Mouse (Mus musculus) left cerebral cortex, adult 9 months (tissue): ENCODE data around the gene Mylk2.

Source experiments
- DNase-seq, 2 experiments: peaks; one replicate each; pipeline ENCODE4 v3.0.0; 2022; ENCODE audit warnings: low spot score in 2 of 2

Mylk2 gene

DNA sequence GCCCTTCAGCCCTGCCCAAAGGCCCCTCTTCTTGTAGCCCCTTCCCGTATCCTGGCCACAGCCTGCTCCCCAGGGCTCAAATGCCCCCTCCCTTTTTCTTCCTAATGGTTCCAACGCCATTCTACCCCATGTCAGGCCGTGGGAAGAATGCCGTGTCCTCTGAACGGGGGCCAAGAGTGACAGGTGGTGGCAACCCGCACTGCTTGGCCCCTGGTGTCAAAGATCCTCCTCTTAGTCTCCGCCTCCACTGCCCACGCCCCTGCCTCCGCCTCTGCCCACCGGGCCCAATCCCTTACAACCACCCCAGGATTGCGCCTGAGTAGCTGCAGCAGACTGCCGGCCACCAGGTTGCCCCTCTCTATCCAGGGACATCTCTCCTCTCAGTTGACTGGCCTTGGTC, at the start of gene Mylk2:
Gene Mylk2, plus strand, starts transcription at position 322 of the 400 bp plus-strand sequence.
- DNase-seq = no peak

DNA sequence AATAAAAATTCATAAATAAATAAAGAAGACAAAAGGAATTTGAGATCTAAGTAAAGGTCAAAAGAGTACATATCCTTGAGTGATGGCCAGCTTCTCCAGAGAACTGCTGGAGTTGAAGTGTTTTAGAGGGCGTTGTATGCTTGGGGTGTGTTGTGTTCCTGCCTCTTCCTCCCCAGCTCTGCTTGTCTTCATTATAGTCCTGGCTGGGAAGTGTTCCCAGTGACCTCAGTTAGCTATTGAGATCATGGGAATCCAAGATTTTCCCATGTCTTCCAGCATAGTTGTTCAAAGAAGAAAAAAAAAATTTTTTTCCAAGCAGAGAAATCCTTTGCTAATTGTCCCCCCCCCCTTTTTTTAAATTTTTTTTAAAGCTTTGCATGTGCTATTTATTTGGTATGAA, 49.3 kb upstream of the Mylk2 start:
- DNase-seq = no peak

DNA sequence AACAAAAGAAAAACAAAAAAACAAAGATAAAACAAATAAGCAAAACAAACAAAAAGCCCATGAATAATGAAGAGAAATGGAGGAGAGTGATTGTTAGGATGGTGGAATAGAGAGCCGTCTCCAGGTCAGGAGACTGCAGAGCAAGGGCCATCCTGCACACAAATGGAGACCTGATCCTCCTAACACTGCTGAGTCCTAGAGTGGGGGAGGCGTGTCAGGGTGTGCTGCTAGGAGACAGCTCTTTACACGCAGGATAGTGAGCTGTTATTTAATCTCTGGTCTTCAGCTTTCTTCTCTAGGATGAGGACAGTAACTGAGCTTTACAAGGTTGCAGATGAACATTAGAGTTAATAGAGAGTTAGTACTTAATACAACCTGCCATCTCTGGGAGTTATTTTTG, 48.5 kb upstream of the Mylk2 start:
- no peak for DNase-seq

DNA sequence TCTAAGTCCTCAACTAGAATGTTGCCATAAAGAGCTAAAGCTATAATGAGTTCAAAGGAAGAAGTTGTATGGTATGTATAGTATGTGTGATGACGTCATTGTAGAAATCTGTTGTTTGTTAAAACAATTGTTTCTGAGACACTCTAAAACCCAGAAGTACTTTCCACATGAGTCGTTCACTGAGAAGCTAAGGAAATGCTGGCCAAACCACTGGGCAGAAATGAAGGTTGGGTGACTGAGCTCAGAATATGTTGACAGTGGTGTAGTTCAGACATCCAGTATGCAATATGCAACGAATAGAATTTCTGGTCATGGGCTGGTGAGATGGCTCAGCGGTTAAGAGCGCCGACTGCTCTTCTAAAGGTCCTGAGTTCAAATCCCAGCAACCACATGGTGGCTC, 47.8 kb upstream of the Mylk2 start:
- no peak for DNase-seq

DNA sequence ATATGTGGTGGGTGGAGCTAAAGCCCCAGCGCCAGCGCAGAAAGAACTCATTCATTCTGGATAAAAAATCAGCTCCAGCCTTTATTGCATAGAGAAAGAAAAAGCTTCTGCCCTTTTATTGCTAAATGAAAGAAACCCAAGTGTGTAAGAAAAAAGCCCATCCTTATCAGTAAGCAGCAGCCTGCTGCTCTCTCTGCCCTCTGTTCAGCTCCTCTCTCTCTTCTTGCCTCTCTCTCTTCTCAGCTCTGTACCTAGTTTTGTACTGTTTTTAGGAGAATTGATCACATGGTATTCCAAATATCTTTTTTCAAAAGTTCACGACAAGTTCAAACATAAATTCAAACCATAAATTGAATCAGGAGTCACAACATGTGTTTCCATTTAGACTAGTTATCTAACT, 32.9 kb upstream of the Mylk2 start:
- no peak for DNase-seq

DNA sequence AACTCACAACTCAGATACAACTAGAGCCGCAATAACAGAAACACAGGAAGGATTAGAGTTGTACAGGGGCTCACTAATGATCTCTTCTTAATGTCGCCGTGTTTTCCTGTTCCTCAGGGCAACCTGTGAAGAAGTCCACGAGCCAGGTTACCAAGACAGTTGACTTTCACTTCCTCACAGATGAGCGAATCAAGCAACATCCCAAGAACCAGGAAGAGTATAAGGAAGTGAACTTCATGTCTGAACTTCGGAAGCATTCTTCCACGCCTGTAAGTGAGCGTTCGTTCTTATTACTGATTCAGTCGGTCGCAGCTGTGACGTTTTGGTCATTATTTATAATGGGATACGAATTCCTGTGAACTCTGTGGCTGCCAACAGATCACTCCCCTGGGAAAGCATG, 30.3 kb upstream of the Mylk2 start:
- no peak for DNase-seq

DNA sequence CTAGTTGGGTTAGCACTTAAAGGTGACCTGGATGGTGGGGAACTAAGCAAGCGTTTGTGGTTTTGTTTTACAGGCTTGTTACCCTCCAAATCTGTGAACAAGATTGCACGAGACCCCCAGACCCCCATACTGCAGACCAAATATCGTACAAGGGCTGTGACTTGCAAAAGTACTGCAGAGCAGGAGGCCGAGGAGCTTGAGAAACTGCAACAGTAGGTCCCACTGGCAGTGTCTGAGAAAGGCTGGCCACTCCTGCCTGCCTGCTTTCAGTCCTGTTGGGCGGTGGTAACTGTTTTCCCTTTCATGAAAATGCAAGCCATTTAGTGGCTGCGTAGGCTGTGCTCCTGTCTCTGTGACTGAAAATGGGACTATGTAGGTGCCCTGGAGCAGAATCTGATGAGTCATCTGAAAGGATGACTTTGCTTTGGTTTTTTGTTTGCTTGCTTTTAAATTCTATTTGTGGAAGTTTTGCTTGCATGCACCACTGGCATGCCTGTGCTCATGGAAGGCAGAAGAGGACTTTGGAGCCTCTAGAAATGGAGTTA, 27.0 kb upstream of the Mylk2 start:
- DNase-seq = peak; percentile 69 to 81

DNA sequence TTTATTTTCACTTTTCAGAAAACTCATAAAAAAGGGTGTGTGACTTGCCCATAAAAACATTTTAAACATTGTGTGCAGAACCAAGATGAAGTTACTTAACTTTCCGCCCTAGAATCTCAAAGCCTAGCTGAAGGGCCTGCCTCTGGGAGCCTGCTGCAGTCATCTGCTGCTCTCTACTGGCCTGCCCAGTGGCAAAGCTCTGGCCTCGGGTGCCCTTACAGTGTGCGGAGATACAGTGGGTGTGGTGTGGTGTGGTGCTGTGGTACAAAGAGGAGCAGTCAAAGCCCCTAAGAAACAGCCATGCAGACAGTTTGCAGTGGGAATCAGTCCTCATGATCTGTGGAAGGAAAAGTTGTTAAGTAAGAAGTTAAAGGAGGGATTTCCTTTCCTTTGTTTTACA, 23.9 kb upstream of the Mylk2 start:
- no peak for DNase-seq

DNA sequence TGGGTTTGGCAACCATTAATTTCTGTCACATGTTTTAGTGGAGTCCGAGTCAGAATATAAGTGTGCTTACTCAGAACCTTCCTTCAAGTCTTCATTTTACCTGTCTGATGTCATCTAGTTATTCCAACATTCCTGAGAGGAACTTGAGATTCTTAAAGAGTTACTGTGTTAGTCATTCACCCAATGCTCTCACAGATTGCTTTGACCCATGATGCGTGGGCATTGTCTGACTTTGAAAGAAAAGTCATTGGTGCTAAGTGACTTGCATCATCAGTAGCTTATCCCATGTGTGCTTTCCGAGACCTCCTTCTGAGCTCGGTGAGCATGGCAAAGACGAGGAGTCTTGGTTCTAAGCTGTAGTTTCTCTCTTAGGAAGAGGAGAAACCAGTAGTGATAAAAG, 22.4 kb upstream of the Mylk2 start:
- no peak for DNase-seq

DNA sequence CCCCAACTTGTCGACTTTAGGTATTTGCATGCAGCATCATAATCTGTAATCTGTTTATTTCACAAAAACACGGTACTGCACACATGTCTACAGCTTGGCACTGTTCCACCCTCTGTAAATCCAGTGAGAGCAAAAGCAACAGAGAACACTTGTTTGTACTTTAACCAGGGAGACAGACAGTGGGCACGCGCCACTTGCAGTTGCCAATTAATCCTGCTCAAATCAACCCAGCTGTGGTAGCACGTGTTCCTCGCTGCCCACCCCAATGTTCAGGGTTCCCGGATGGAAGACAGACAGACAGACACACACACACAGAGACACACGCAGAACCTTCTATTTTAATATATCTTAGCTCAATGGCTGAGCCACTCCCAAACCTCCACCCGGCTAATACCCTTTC, 15.3 kb upstream of the Mylk2 start:
- no peak for DNase-seq

DNA sequence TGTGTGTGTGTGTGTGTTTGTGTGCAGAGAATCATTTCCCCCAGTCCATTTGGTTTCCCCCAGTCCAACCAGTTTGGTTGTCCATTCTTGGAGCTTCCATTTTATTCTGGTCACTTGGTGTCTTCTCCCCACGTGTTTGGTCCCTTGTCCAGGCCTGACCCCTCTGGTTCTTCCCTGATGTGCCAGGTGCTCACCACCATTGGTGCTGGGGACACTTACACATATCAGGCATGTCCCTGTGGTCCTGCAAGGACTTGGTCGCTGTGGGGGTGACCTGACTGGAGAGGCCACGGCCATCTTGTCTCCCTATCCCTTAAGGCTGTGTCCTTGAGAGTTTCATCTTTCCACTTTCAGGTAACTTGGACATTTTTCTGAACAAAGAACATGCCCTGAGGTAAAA, 14.2 kb upstream of the Mylk2 start:
- DNase-seq = no peak

DNA sequence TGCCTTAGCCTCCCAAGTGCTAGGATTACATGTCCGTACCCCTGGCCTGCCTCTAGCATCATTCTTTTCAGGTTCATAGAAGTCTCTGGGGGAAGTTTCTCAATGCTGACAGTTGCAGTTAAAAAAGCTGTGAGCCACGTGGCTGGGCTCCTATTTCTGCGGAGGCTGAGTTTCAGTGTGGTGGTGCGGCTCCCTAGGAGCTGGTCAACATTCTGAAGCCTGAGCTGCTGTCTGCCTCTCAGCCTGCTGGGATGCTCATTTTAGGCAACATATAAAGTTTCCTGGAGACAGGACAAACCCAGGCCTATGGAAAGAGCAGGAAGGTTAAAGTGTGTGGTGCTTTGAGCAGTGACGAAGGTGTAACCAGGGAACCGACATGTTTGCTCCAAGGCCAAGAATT, 12.1 kb upstream of the Mylk2 start:
- DNase-seq = no peak

DNA sequence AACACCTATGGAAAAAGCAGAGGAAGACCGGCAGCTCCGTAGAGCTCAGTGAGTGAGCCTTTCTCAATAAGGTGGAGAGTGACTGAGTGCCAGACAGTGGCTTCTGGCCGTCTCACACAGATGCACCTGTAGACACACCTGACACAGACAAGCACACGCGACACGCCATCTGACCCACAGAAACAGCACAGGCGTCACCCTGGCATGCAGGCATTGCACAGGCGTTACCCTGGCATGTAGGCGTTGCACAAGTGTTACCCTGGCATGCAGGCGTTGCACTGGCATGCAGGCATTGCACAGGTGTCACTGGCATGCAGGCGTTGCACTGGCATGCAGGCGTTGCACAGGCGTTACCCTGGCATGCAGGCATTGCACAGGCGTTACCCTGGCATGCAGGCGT, 9.9 kb upstream of the Mylk2 start:
- no peak for DNase-seq

DNA sequence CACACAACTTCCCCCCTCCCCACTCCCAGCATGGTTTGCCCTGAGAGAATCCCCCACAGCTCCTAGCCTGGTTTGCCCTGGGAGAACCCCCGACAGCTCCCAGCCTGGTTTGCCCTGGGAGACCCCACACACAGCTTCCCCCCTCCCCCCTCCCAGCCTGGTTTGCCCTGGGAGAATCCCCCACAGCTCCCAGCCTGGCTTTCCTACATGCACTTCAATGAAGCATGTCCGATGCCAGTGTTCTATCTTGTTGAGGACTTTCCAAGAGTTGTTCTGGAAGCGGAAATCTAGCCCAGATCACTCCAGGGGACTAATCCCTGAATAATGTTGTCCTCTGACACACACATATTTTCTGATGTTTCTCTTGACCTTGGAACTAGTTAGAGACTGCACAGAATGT, 8.5 kb upstream of the Mylk2 start:
- DNase-seq = no peak

DNA sequence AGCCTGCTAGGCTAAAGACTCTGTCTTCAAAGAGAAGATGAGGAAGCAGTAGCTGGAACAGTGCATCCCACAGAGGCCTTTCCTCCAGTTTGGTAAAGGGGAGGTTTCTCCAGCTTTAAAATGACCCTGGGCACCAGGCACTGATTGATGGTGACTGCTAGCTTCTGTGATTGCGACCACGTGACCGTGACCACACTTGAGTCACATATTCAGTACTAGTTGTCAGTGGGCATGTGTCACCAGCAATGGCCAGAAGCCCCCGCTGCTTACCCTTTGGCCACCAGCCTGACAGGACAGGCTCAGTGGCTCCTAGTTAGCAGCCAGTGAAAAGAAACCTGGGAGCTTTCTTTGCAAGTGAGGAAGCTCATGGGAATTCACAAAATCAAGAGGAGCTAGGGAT, 7.6 kb upstream of the Mylk2 start:
- no peak for DNase-seq

DNA sequence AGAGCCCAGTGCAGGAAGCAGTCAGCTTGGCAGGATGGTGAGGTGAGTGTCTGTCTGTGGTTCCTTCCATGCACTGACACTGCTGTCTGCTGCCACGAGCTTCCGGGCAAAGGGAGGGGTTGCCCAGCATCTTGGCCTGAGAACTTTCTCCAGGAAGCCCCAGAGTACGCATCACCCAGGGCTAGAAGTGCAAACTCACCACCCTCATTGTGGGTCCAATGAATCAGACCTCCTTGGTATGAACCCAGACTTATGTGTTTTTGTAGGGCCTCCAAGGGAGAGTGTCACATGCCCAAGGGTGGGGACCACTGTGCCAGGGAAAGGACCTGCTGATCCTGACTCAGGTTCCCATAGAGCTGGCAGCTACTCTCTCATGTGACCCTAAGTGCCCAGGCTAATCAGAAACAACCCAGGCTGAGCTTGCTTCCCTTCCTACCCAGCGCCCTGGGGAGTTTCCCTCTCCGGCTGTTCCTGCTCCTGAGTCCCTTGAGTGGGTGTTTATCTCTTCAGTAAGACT, 7.0 kb upstream of the Mylk2 start:
- no peak for DNase-seq

DNA sequence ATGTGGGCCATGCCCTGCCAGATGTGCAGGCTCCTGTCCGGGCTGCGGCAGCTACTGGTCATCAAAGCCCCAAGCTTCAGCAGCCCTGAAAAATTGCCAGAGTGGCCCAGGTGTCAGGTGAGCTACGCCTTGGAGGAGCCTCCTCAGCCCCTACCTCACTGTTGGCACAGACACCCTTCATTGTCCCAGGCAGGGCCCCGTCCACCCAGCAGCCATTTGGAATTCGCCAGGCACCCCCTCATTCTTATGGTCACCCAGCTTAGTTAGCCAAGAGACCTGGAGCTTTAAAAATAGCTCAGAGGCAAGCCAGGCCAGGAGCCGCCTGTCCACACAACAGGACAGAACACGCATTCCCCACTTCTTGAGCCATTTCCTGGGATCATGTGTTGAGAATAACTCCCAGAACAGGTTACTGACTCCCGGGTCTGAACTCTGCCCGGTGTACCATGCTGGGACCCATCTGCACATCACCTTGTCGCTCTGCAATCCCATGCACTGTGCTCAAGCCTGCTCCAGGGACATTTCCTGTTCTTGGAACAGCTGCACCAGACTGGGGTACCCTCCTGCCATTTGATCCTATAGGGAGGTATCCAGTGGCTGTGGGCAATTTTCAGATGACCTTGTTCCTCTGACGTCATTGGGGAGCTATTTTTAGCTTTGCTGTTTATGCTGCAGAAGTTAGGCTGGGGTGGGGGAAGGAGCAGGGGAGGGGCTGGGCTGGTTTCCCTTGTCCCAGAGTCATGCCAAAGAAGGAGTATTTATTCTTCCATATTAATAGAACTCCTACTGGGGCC, 5.9 kb upstream of the Mylk2 start:
- no peak for DNase-seq

DNA sequence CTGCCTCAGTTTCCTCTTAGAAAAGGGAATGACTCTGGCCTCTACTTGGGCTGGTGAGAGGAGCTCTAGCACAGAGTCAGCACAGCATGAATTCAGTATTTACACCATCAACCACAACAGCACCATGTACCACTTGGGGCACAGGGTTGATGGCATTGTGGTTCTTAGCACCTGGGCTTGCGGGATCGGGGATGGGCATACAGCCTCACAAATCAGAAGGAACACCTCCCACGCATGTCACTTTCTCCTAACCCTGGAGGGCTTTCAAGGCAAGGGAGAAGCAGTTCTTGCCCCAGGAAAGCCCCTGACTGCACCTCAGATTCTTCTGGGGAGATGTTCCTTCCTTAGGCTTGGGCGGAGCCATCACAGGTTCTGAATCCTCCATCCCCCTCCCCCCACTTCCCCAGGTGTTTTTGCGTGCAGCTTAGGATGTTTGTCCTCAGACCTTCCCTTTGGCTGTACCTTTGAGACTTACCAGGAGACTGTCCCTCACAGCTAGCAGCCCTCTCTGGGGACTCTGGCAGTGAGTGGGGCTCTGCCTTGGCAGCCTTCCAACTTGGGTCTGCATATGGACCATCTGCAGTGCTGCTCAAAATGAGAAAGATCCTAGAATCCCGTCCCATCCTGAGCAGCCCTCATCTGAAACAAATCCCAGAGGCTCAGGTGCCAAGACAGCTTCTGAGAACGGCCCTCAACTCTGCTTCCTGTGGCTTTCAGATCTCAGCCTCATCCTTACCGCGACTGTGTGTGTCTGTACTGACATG, 4.7 kb upstream of the Mylk2 start:
- DNase-seq = no peak

DNA sequence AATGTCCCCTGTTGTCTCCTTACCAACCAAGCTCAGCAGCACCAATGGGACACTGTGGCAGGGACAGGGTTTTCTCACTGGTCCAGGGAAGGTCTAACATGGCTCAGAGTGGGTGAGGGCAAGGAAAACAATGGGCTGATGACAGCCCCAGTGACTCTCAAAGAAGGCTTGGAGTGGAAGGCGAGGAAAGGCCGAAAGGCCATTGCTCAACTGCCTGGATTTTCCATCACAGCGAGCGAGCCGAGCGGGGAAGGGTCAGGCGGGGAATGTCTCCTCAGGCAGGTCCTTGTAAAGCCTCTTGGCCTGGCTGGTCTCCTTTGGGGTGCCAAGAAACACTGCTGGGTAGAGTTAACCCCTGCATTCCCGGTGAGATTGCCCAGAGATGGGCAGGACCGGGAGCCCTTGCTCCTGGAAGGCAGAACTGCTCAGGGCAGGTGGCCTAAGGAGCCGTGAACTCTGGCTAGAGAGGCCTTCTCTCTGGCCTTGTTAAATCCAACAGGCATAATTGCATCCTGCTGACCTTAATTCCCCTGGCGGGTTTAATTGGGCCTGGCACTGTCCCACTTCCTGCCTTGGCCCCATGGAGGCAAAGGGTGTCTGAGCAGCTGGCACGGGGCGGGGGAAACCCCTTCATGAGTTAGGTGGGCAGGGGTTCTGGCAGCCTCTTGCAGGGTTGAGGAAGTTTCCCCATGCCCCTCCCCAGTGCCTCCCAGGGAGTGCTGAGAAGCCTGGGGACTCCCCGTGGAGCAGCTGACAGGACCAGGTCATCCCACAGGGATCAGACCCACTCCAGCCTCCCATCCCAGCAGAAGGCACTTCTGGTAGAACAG, 3.8 kb upstream of the Mylk2 start:
- no peak for DNase-seq

DNA sequence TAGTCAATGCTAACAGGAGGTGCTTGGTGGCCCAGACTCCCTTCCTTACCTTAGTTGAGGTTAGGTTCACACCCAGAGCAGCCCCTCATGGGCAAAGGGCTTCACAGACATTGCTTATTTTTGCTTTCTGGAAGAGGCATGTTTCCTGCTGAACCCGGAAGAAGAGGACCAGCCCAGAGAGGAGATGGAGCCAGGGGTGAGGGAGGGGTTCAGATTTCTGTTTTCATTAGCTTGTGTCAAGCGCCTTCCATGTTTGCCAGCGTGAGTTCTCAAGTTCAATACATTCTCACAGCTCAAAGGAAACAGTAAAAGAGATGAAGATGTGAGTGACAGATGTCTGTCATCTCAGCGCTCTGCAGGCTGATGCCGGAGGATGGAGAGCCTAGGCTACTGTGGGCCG, 1.3 kb upstream of the Mylk2 start:
- no peak for DNase-seq

DNA sequence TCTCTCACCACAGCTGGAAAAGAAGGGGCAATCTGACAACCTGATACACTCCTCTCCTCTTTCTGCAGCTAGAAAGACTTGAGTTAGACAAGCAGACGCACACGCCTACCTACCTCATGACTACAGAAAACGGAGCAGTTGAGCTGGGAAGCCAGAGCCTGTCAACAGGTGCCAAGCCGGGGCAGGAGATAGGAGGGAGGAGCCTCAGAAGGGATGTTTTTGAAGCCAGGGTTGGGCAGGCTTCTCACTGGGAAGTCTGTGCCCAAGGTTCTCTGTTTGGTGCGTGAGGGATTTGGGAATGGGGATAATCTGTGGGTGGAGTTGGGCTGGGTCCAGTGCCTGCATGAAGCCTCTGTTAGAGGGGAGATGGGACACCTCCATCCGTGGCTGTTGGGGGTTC, 280 bp downstream of the Mylk2 start:
- no peak for DNase-seq

DNA sequence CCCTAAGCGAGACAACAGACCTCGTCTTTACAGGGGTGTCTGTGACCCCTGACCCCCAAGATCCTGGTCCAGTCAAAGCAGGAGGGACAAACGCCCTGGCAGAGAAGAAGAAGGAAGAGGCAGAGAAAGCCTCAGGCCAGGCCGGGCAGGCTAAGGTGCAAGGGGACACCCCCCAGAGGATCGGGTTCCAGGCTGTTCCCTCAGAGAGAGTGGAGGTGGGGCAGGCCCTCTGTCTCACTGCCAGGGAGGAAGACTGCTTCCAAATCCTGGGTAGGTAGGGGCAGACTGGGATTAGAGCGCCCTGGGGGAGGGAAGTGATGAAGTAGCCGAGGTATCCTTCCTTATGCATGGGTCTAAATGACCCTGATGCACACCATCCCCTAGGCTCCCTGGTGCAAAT, 2.3 kb downstream of the Mylk2 start:
- DNase-seq = no peak
